Mouse (Mus musculus) ES-Bruce4 (cell line): ENCODE data around the gene Dennd5b.

ENCODE experiments used
- CTCF ChIP-seq: IDR thresholded peaks from one replicate; pipeline ENCODE4 v1.8.1; 2011; ENCODE audit warnings: low read depth, low read length
- POLR2A ChIP-seq: IDR thresholded peaks from one replicate; pipeline ENCODE4 v1.8.1; 2011; ENCODE audit warnings: low read length; ENCODE audit not compliant: insufficient read depth

- TF ChIP-seq CTCF (no peak), POLR2A (no peak)
These were observed 145.6 kb downstream of the Dennd5b start for GRCm38 (mm10) chr6:148955641-148956420.
